Mouse (Mus musculus): ENCODE data around the gene Gm9837.
A peak's percentile ranks its signal among the peaks of the same experiment; 100 is the strongest.

Gm9837 gene

GRCm38 (mm10) chr11:53486822-53487594 is 16.7 kb upstream of the Gm9837 start:
- DNase-seq (ENCODE audit: low spot score in 2 of 2), result no peak

GRCm38 (mm10) chr11:53486351-53486750 is 16.1 kb upstream of the Gm9837 start:
- no peak for DNase-seq (ENCODE audit: low spot score in 2 of 2)

GRCm38 (mm10) chr11:53485719-53486118 is 15.4 kb upstream of the Gm9837 start:
- DNase-seq (ENCODE audit: low spot score in 2 of 2), result no peak

- no peak for DNase-seq (ENCODE audit: low spot score in 2 of 2)
Observed at GRCm38 (mm10) chr11:53483159-53483891, 13.0 kb upstream of the Gm9837 start.

- no peak for DNase-seq (ENCODE audit: low spot score in 2 of 2)
Observed at GRCm38 (mm10) chr11:53481088-53481730, 10.9 kb upstream of the Gm9837 start.

- peak; percentile 52 to 61 for DNase-seq (ENCODE audit: low spot score in 2 of 2)
Observed at GRCm38 (mm10) chr11:53479783-53480301, 9.6 kb upstream of the Gm9837 start, which contains the start of the genes Gm9945 and Sowaha. Gene Gm9945, plus strand, starts transcription at chr11:53480166. Gene Sowaha, minus strand, starts transcription at chr11:53480274.

- no peak for DNase-seq (ENCODE audit: low spot score in 2 of 2)
Observed at GRCm38 (mm10) chr11:53479171-53479782, 9.0 kb upstream of the Gm9837 start.

- DNase-seq (ENCODE audit: low spot score in 2 of 2), result no peak
Observed at GRCm38 (mm10) chr11:53478383-53479170, 8.3 kb upstream of the Gm9837 start.

GRCm38 (mm10) chr11:53477833-53478232 is 7.6 kb upstream of the Gm9837 start:
- no peak for DNase-seq (ENCODE audit: low spot score in 2 of 2)

- DNase-seq (ENCODE audit: low spot score in 2 of 2), result no peak
Observed at GRCm38 (mm10) chr11:53475620-53476019, 5.3 kb upstream of the Gm9837 start.

GRCm38 (mm10) chr11:53472709-53473108 is 2.4 kb upstream of the Gm9837 start:
- DNase-seq (ENCODE audit: low spot score in 2 of 2), result no peak

GRCm38 (mm10) chr11:53469294-53469967 is 848 bp downstream of the Gm9837 start:
- DNase-seq (ENCODE audit: low spot score in 2 of 2), result peak in 1 of 2 experiments; percentile 61

GRCm38 (mm10) chr11:53466231-53466971 is 3.9 kb downstream of the Gm9837 start:
- DNase-seq (ENCODE audit: low spot score in 2 of 2), result peak; percentile 74 to 78

GRCm38 (mm10) chr11:53463551-53464424 is 6.5 kb downstream of the Gm9837 start:
- no peak for DNase-seq (ENCODE audit: low spot score in 2 of 2)

GRCm38 (mm10) chr11:53461727-53462126 is 8.6 kb downstream of the Gm9837 start:
- DNase-seq (ENCODE audit: low spot score in 2 of 2), result no peak

GRCm38 (mm10) chr11:53460192-53460591 is 10.1 kb downstream of the Gm9837 start:
- no peak for DNase-seq (ENCODE audit: low spot score in 2 of 2)

- DNase-seq (ENCODE audit: low spot score in 2 of 2), result no peak
Observed at GRCm38 (mm10) chr11:53458996-53459395, 11.3 kb downstream of the Gm9837 start.

- no peak for DNase-seq (ENCODE audit: low spot score in 2 of 2)
Observed at GRCm38 (mm10) chr11:53457372-53457954, 12.8 kb downstream of the Gm9837 start.

Data from frontal cortex, postnatal 14 days (tissue).